Mouse (Mus musculus) MEL (cell line): Measurements from ENCODE around the gene Gsap. TPM values are rescaled to one million over a fixed set of nuclear protein-coding genes. Genes with fewer than 3 reads are reported as not detected.
"Not testable (repeated sequence)": the region's sequence is repeated elsewhere in the genome, so short reads cannot be mapped to it uniquely, and the experiment has no call there.

Experiments used
- DNase-seq: peaks from one replicate; pipeline ENCODE4 v3.0.0; 2011; ENCODE audit warnings: low read depth, low spot score
- H3K27ac ChIP-seq: 2 replicates; pipeline ENCODE4 v1.5.1; 2012; ENCODE audit warnings: low read depth, mild to moderate bottlenecking, control low read depth, low read length, moderate library complexity; ENCODE audit not compliant: control insufficient read depth
- H3K27me3 ChIP-seq, 2 experiments: fragments of 150-350 bp in 1 of 2; sonication (generic) in 1 of 2; 2 replicates each; pipeline ENCODE4 v1.6.1; 2012; ENCODE audit warnings: low read length in 2 of 2, mild to moderate bottlenecking in 2 of 2, improper control_type of control experiment in 1 of 2, moderate library complexity in 1 of 2; ENCODE audit not compliant: insufficient read depth in 2 of 2, control insufficient read depth in 1 of 2
- H3K36me3 ChIP-seq, 2 experiments: 2 replicates each; pipeline ENCODE4 v1.6.1; 2012 to 2014; ENCODE audit warnings: low read length in 2 of 2, improper control_type of control experiment in 1 of 2, inconsistent platforms in 1 of 2, mild to moderate bottlenecking in 1 of 2; ENCODE audit not compliant: insufficient read depth in 2 of 2, control insufficient read depth in 1 of 2
- H3K4me1 ChIP-seq, 2 experiments: fragments of 150-350 bp in 1 of 2; sonication (generic) in 1 of 2; 2 replicates each; pipeline ENCODE4 v1.6.1; 2012; ENCODE audit warnings: low read length in 2 of 2, improper control_type of control experiment in 1 of 2, mild to moderate bottlenecking in 1 of 2; ENCODE audit not compliant: insufficient read depth in 2 of 2, control insufficient read depth in 1 of 2
- H3K4me3 ChIP-seq, 2 experiments: fragments of 150-350 bp in 1 of 2; sonication (generic) in 1 of 2; 2 replicates each; pipeline ENCODE4 v1.5.1; 2012; ENCODE audit warnings: low read depth in 2 of 2, low read length in 2 of 2, mild to moderate bottlenecking in 2 of 2, moderate library complexity in 2 of 2, control low read depth in 1 of 2, improper control_type of control experiment in 1 of 2; ENCODE audit not compliant: control insufficient read depth in 1 of 2, insufficient read depth in 1 of 2
- H3K79me2 ChIP-seq: 2 replicates; pipeline ENCODE4 v1.6.1; 2012; ENCODE audit warnings: mild to moderate bottlenecking, low read length, moderate library complexity; ENCODE audit not compliant: control insufficient read depth, poor library complexity, insufficient read depth
- H3K9ac ChIP-seq: 2 replicates; pipeline ENCODE4 v1.6.1; 2012; ENCODE audit warnings: low read depth, mild to moderate bottlenecking, control low read depth, low read length, moderate library complexity; ENCODE audit not compliant: control insufficient read depth, poor library complexity, severe bottlenecking
- H3K9me3 ChIP-seq: fragments of 150-350 bp; sonication (generic); replicated peaks from 2 replicates; pipeline ENCODE4 v1.6.1; 2012; ENCODE audit warnings: mild to moderate bottlenecking, low read length, improper control_type of control experiment, moderate library complexity; ENCODE audit not compliant: insufficient read depth
- CHD1 ChIP-seq: IDR thresholded peaks from 2 replicates; pipeline ENCODE4 v1.6.1; 2012; ENCODE audit warnings: low read depth, mild to moderate bottlenecking, inconsistent platforms, low read length, improper control_type of control experiment
- E2F4 ChIP-seq: IDR thresholded peaks from 2 replicates; pipeline ENCODE4 v1.6.1; 2011; ENCODE audit warnings: low read depth, low read length, improper control_type of control experiment, borderline replicate concordance
- JUND ChIP-seq: IDR thresholded peaks from 2 replicates; pipeline ENCODE4 v1.6.1; 2011; ENCODE audit warnings: low read depth, mild to moderate bottlenecking, improper control_type of control experiment, low read length
- KAT2A ChIP-seq: conservative IDR thresholded peaks from 2 replicates; pipeline ENCODE4 v1.6.1; 2012; ENCODE audit warnings: low read depth, low read length, improper control_type of control experiment, inconsistent platforms
- MYB ChIP-seq: IDR thresholded peaks from 2 replicates; pipeline ENCODE4 v1.6.1; 2011; ENCODE audit warnings: mild to moderate bottlenecking, low read depth, low read length, improper control_type of control experiment
- NRF1 ChIP-seq: IDR thresholded peaks from 2 replicates; pipeline ENCODE4 v1.6.1; 2014; ENCODE audit warnings: low read depth, mild to moderate bottlenecking, inconsistent platforms, low read length, improper control_type of control experiment, moderate library complexity; ENCODE audit not compliant: poor library complexity, insufficient read depth, severe bottlenecking
- POLR2A ChIP-seq, 2 experiments: IDR thresholded peaks; 2 replicates each; pipeline ENCODE4 v1.6.1; 2011 to 2012; ENCODE audit warnings: low read length in 2 of 2, mild to moderate bottlenecking in 2 of 2, control low read depth in 1 of 2, improper control_type of control experiment in 1 of 2, low read depth in 1 of 2, moderate library complexity in 1 of 2; ENCODE audit not compliant: control insufficient read depth in 1 of 2, insufficient read depth in 1 of 2, poor library complexity in 1 of 2
- POLR2AphosphoS2 ChIP-seq: IDR thresholded peaks from 2 replicates; pipeline ENCODE4 v1.6.1; 2011; ENCODE audit warnings: low read length, improper control_type of control experiment
- POLR2AphosphoS5 ChIP-seq: IDR thresholded peaks from 2 replicates; pipeline ENCODE4 v1.6.1; 2012; ENCODE audit warnings: low read depth, borderline replicate concordance, mild to moderate bottlenecking, inconsistent platforms, low read length, moderate library complexity, mixed read lengths
- RAD21 ChIP-seq: IDR thresholded peaks from 2 replicates; pipeline ENCODE4 v1.6.1; 2011; ENCODE audit warnings: mild to moderate bottlenecking, low read depth, low read length, improper control_type of control experiment
- RCOR1 ChIP-seq: IDR thresholded peaks from 2 replicates; pipeline ENCODE4 v1.6.1; 2012; ENCODE audit warnings: low read depth, mild to moderate bottlenecking, inconsistent platforms, low read length, improper control_type of control experiment
- SIN3A ChIP-seq: IDR thresholded peaks from 2 replicates; pipeline ENCODE4 v1.6.1; 2012; ENCODE audit warnings: low read length, improper control_type of control experiment, inconsistent platforms
- TAL1 ChIP-seq: IDR thresholded peaks from 2 replicates; pipeline ENCODE4 v1.6.1; 2012; ENCODE audit warnings: mild to moderate bottlenecking, inconsistent platforms, low read length, moderate library complexity, mixed read lengths
- UBTF ChIP-seq: IDR thresholded peaks from 2 replicates; pipeline ENCODE4 v1.6.1; 2012; ENCODE audit warnings: low read depth, mild to moderate bottlenecking, inconsistent platforms, low read length, improper control_type of control experiment, moderate library complexity, borderline replicate concordance; ENCODE audit not compliant: insufficient read depth
- ZC3H11A ChIP-seq: IDR thresholded peaks from 2 replicates; pipeline ENCODE4 v1.6.1; 2012; ENCODE audit warnings: low read depth, mild to moderate bottlenecking, inconsistent platforms, low read length, improper control_type of control experiment
- ZKSCAN1 ChIP-seq: IDR thresholded peaks from 2 replicates; pipeline ENCODE4 v1.6.1; 2012; ENCODE audit warnings: low read depth, mild to moderate bottlenecking, inconsistent platforms, low read length, improper control_type of control experiment, moderate library complexity
- polyA plus RNA-seq, 2 experiments: library from polyadenylated mRNA; stranded (reverse) in 1 of 2; unstranded in 1 of 2; fragments of >175 nt in 1 of 2; fragments of >200 nt in 1 of 2; gene quantifications; 2 replicates each; pipeline versions ENCODE4 v1.2.1 to v1.2.4; 2012; ENCODE audit warnings: low replicate concordance in 2 of 2, low read depth in 1 of 2; ENCODE audit not compliant: insufficient read length in 2 of 2, insufficient read depth in 1 of 2, missing spikeins in 1 of 2
- total RNA-seq: library from RNA; depleted of rRNA; stranded (reverse); fragments of 300-350 nt; gene quantifications from 2 replicates; pipeline ENCODE4 v1.2.3, GENCODE M21; 2012

The Gsap gene
- total and polyA plus RNA-seq, 3 experiments: 0.19 to 0.22 TPM; not detected in 1

- no peak for TF ChIP-seq RAD21
Measured at GRCm38 (mm10) chr5:21175132-21176112, 10.6 kb upstream of the Gsap start (continued).

- H3K4me1 ChIP-seq: no peaks in the 10 kb centered on the region
- no peak overlapping the region for H3K4me3 ChIP-seq
- H3K9me3 ChIP-seq: no peaks in the 10 kb centered on the region
- DNase-seq: no peak
- H3K79me2 ChIP-seq: no peaks in the 10 kb centered on the region
- H3K36me3 ChIP-seq: no peaks in the 10 kb centered on the region
- TF ChIP-seq POLR2AphosphoS2 (no peak), POLR2AphosphoS5 (no peak), MYB (no peak), UBTF (no peak), ZKSCAN1 (no peak), KAT2A (no peak), SIN3A (no peak), RCOR1 (no peak), JUND (no peak), E2F4 (no peak), ZC3H11A (no peak), CHD1 (no peak), POLR2A (IDR thresholded peaks at IDR 0.05; ENCODE audit: control insufficient read depth in 1 of 2, insufficient read depth in 1 of 2, low read depth in 1 of 2, low read length in 2 of 2, poor library complexity in 1 of 2) (no peak), TAL1 (no peak), NRF1 (no peak)
- no peak overlapping the region for H3K27ac ChIP-seq
- no peak overlapping the region for H3K9ac ChIP-seq
- peaks cover 1 to 4% of the 10 kb centered on the region in 2 experiments; a peak in 1 of 4 replicates for H3K27me3 ChIP-seq
Measured at GRCm38 (mm10) chr5:21179496-21179895, 6.6 kb upstream of the Gsap start.

- H3K27ac ChIP-seq, H3K79me2 ChIP-seq, H3K4me1 ChIP-seq, DNase-seq, H3K36me3 ChIP-seq, H3K4me3 ChIP-seq, H3K9ac ChIP-seq, H3K27me3 ChIP-seq, H3K9me3 ChIP-seq: not testable (repeated sequence)
Measured at GRCm38 (mm10) chr5:21183046-21183445, 3.0 kb upstream of the Gsap start.
